Mouse (Mus musculus): ENCODE measurements at regions not wholly inside any gene's neighbourhood (a gene's known extent, or its start where the extent isn't known, plus 50 kb on each side); places are given as distances from the start of the nearest gene placed in this dataset.

- no peak for TF ChIP-seq CTCF (IDR thresholded peaks at IDR 0.05; ENCODE audit: extremely low read depth, insufficient read depth, low read length)
- no peak for TF ChIP-seq POLR2A (IDR thresholded peaks at IDR 0.05; ENCODE audit: extremely low read depth, insufficient read depth, low read length)
Measured at GRCm38 (mm10) chr4:55960063-55960462, 427.8 kb upstream of the Klf4 start.
